Mouse (Mus musculus) hindbrain, embryonic 10.5 days (tissue): ENCODE data around the gene Tbx5. TPM values are rescaled to one million over a fixed set of nuclear protein-coding genes. Genes with fewer than 3 reads are reported as not detected.

Experiments
- DNase-seq: peaks from one replicate; pipeline ENCODE4 v3.0.0-alpha.2; 2017; ENCODE audit warnings: low spot score
- H3K27ac ChIP-seq: fragments of 300-500 bp; sonication (generic); 2 replicates; pipeline ENCODE4 v1.5.1; 2016; ENCODE audit warnings: mild to moderate bottlenecking, moderate library complexity
- H3K27me3 ChIP-seq: fragments of 300-500 bp; sonication (generic); 2 replicates; pipeline ENCODE4 v1.6.1; 2016; ENCODE audit warnings: mild to moderate bottlenecking; ENCODE audit not compliant: poor library complexity, insufficient read depth, severe bottlenecking
- H3K36me3 ChIP-seq: fragments of 300-500 bp; sonication (generic); 2 replicates; pipeline ENCODE4 v1.6.1; 2016; ENCODE audit warnings: mild to moderate bottlenecking, moderate library complexity
- H3K4me1 ChIP-seq: fragments of 300-500 bp; sonication (generic); replicated peaks from 2 replicates; pipeline ENCODE4 v1.6.1; 2016; ENCODE audit warnings: mild to moderate bottlenecking
- H3K4me3 ChIP-seq: fragments of 300-500 bp; sonication (generic); 2 replicates; pipeline ENCODE4 v1.5.1; 2016; ENCODE audit warnings: mild to moderate bottlenecking, moderate library complexity
- H3K9me3 ChIP-seq: fragments of 300-500 bp; sonication (generic); 2 replicates; pipeline ENCODE4 v1.6.1; 2016; ENCODE audit warnings: mild to moderate bottlenecking, moderate library complexity
- WGBS: fragments of 180-500 bp; shearing (Covaris S2); methylation state at CpG from one replicate; pipeline ENCODE4 v1.1.7; 2016; 5-methylcytosine and 5-hydroxymethylcytosine counted together
- polyA plus RNA-seq: library from polyadenylated mRNA; unstranded; fragments of >200 nt; fragmentation: Nextera tagmentation; extraction: Ambion mirVana; gene quantifications from 2 replicates; pipeline ENCODE4 v1.2.1, GENCODE M21; 2016

The Tbx5 gene
- polyA plus RNA-seq, 1 experiment from 2014 or later, result not detected

DNA sequence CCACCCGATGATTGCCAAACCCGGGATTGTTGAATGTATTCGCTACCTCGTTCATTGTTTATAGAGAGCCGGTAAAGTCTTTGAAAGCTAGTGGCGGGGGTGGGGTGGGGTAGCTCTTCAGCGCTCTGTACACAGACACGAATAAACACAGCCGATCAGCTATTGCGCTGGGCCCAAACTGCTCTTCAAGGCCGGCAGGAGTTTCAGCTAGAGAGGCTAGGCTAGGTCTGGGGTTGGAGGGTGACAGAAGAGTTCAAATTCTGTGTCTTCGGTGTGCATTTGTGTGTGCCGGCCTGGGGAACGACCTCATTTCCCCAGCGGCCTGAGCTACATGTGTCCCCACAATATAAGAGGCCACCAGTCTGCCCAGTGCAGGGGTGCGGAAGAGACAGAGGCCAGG, 6.7 kb downstream of the Tbx5 start:
- no peak overlapping the region for H3K27ac ChIP-seq
- under 1% methylated on average over 16 of the region's 16 CpGs for WGBS

DNA sequence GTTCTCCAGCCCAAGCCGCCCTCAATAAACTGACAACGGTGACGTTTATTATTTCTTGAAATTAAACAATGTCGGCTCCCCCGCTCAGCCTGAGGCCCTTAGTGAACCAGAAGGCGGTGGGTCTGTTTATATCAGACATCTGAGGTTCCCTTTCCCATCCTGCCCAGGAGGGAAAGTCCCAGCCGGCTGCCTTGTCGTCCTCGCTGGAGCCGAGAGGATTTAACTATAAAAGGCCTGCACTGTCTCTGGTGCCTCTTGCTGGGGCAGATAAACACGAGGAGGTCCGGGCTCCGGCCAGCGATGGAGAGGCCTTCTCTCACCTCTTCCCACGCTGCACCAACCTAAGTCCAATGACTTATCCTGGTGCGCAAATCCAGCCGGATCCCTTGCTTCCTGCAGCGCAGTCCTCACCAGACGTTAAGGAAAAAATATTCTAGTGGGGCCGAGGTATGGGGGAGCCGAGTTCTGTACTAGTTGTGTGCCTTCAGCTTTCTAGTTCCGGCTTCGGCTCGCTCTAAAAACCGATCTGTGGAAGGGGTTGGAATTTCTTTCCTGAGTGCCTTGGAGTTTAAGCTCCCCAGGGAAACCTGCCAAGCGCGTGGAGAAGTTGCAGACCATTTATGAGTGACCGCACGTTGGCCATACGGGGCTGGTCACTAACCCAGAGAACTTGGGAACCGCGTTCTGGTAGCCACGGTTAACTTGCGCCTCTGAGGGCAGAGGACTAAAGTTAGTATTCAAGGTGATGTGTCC, 7.3 kb downstream of the Tbx5 start:
- peak; percentile 48 for DNase-seq
- no peak overlapping the region for H3K27ac ChIP-seq
- peaks cover 100% of the 10 kb centered on the region for H3K27me3 ChIP-seq
- under 1% methylated on average over 34 of the region's 34 CpGs for WGBS
- H3K36me3 ChIP-seq, result no peaks in the 10 kb centered on the region
- no peaks in the 10 kb centered on the region for H3K9me3 ChIP-seq
- H3K4me1 ChIP-seq, result peaks cover 6% of the 10 kb centered on the region
- no peak overlapping the region for H3K4me3 ChIP-seq

More for the DNA sequence above, 6.7 kb downstream of the Tbx5 start:
- Histone ChIP-seq H3K9me3 (no peaks in the 10 kb centered on the region), H3K27me3 (peaks cover 100% of the 10 kb centered on the region), H3K4me3 (no peak overlapping the region), H3K36me3 (no peaks in the 10 kb centered on the region), H3K4me1 (0 out of 2 replicates have a peak, but pooled peaks cover 5% of the 10 kb centered on the region)
- DNase-seq, result no peak

DNA sequence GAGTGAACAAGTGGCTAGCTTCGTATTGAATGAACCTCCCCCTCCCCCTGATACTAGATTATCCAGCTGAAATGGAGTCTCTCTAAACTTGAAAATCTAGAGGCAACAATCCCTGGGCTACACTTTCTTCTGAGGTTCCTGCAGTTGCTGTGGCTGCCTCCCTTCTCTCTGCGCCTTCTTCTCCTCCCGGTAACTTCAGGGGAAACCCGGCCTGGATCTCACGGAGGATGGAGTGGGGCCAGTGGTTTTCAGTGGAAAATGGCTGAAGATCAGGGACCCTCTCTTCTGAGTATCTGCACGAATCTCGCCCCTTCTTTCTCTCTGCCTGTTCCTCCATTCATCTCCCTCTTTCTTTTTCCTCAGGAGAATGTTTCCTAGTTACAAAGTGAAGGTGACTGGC, 7.9 kb downstream of the Tbx5 start:
- H3K4me1 ChIP-seq, result peaks cover 7% of the 10 kb centered on the region

DNA sequence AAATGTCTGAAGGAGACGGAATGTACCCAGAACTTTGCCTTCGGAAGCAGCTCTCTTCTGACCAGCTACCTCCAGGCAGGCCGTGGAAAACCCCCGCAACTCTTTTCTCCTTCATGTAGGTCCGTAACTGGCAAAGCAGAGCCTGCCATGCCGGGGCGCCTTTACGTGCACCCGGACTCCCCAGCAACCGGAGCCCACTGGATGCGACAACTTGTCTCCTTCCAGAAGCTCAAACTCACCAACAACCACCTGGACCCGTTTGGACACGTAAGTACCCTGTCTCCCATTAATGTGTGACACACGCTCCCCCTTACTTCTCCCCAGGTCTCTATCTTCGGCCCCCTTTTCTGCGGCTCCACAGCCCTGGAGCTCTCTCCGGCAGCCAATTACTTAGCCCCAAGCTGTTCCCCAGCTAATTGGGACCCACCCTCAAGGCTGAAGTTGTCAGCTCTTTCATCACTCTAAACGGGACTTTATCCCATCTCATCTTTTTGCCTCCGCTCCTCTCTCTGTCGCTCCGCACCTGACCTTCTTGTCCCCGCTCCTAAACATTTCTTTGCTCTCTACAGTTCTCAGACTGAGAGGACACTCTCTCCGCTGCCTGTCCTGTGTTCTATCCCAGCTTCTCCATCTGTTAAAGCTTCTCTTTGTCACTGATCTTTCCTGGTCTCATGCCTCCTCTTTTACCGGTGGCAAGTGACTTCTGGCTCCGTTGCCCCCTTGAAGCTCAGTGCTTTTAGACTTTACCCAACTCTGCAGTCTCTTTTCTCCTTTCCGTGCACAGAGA, 9.4 kb downstream of the Tbx5 start:
- Histone ChIP-seq H3K36me3 (no peaks in the 10 kb centered on the region), H3K27me3 (peaks cover 100% of the 10 kb centered on the region), H3K27ac (no peak overlapping the region), H3K4me3 (no peak overlapping the region), H3K4me1 (peaks cover 9% of the 10 kb centered on the region), H3K9me3 (no peaks in the 10 kb centered on the region)
- peak; percentile 40 for DNase-seq
- WGBS, result under 1% methylated on average over 26 of the region's 26 CpGs

More for the DNA sequence above, 7.9 kb downstream of the Tbx5 start:
- Histone ChIP-seq H3K36me3 (no peaks in the 10 kb centered on the region), H3K9me3 (no peaks in the 10 kb centered on the region), H3K27ac (no peak overlapping the region), H3K4me3 (no peak overlapping the region), H3K27me3 (peaks cover 100% of the 10 kb centered on the region)
- DNase-seq, result peak; percentile 65
- 0% methylated on average over 7 of the region's 7 CpGs for WGBS

DNA sequence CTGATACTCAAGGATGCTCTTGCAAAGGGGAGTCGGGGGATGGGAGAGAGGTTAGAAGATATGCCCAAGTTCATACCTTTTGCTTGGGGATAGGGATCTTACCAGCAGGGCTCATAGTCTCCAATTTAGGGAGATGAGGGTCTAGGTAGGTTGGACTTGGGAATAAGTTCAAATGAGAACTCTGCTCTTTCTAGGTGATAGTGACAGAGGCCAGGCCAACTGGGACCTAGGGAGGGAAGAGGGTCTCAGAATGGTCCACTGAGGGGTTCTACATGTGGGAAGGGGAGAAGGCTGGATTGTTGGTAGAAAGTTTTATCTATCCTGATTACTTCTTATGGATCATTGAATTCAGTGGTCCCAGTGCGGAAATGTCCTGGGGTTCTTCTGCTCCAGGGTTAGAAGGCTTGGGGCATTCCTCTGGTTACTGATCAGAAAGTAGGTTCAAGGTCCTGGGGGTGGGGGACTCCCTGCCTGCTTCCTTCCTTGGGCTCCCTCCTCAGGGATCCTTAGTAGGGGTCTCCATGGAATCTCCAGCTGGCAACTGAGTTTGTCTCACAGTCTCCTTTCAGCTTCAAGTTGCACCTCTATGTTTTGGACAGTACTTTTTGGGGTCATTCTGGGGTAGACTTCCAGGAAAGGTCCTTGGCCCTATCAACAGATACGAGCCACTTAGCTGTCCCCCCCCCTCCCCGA, 10.4 kb downstream of the Tbx5 start:
- no peaks in the 10 kb centered on the region for H3K9me3 ChIP-seq
- H3K27ac ChIP-seq, result no peak overlapping the region
- peaks cover 100% of the 10 kb centered on the region for H3K27me3 ChIP-seq
- 7% methylated on average over 4 of the region's 4 CpGs for WGBS
- H3K4me1 ChIP-seq, result peaks cover 9% of the 10 kb centered on the region
- no peaks in the 10 kb centered on the region for H3K36me3 ChIP-seq
- H3K4me3 ChIP-seq, result no peak overlapping the region
- DNase-seq, result no peak

DNA sequence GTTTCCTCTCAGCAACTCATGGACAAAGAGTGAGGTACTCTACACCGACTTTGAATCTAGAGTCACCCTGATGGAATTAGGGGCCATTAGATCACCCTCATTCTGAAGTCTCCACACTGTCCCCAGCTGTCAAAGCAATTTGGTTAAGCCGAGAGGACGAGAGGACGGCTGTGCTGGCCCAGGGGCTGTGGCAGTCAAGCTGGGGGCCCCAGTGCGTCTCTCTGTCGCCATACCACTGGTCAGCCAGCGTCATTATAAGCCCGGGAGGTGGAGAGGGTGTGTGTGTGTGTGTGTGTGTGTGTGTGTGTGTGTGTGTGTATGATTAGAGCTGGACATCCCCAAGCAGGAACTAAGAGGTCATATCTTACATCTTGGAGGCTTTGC, 10.9 kb downstream of the Tbx5 start:
- peak; percentile 15 for DNase-seq
- Histone ChIP-seq H3K27ac (no peak overlapping the region), H3K36me3 (no peaks in the 10 kb centered on the region), H3K9me3 (no peaks in the 10 kb centered on the region), H3K4me3 (no peak overlapping the region), H3K4me1 (peaks cover 9% of the 10 kb centered on the region), H3K27me3 (peaks cover 99% of the 10 kb centered on the region)
- 0% methylated on average over 8 of the region's 8 CpGs for WGBS

DNA sequence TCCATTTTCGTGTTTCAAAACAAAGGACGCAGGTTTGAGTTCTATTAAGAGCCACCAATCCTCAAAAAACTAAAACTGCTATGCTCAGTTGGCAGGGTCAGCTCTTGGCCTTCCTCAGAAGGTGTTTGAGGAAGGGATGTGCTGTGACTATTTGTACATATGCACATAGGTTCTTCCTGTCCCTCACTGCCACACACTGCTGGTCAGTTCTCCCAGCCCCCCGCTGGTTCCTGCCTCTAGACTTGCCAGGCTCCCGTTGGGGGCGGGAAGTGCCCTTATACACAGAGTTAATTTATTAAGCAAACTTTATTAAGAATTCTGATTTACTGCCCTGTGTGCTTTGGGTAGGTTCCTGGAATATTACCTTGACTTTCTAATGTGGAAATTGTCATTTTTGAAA, 11.9 kb downstream of the Tbx5 start:
- peak; percentile 15 for DNase-seq
- 2% methylated on average over 5 of the region's 5 CpGs for WGBS
- no peaks in the 10 kb centered on the region for H3K36me3 ChIP-seq
- H3K9me3 ChIP-seq, result no peaks in the 10 kb centered on the region
- H3K4me3 ChIP-seq, result no peak overlapping the region
- H3K4me1 ChIP-seq, result peaks cover 9% of the 10 kb centered on the region
- peaks cover 97% of the 10 kb centered on the region for H3K27me3 ChIP-seq
- H3K27ac ChIP-seq, result no peak overlapping the region

DNA sequence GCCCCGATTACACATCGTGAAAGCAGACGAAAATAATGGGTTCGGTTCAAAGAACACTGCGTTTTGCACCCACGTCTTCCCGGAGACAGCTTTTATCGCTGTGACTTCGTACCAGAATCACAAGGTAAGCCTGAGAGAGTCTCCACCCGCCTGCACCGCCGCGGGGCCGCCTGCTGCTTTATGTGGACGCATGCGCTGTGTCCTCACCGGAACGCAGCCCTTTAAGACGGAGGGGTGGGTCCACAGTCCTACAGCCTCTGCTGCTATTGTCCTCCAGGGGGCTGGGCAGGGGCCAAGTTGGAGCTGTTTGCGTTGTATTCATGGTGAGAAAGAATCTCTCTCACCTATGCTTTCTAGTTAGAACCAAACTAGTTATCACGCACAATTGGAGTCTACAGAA, 12.5 kb downstream of the Tbx5 start:
- under 1% methylated on average over 21 of the region's 21 CpGs for WGBS
- peak; percentile 65 for DNase-seq
- peaks cover 90% of the 10 kb centered on the region for H3K27me3 ChIP-seq
- H3K9me3 ChIP-seq, result no peaks in the 10 kb centered on the region
- no peaks in the 10 kb centered on the region for H3K36me3 ChIP-seq
- H3K4me1 ChIP-seq, result peaks cover 9% of the 10 kb centered on the region
- H3K27ac ChIP-seq, result no peak overlapping the region
- H3K4me3 ChIP-seq, result peak overlapping the region; percentile 30

DNA sequence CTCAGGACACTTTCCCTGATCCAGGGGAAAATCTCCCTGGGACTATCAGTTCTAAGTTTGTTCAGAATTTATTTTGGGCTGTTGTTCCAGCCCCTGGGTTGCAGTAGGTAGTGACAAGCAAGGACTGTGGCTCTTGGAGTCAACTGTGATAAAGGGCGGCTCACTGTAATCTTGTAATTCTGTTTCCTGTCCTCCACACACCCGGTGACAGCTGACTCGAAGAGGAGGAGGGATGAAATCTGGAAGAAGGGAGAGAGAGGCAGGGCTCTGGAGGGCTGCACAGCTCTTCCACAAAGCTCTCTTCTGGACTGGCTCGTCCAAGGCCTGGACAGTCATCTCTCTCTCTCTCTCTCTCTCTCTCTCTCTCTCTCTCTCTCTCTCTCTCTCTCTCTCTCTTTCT, 24.6 kb downstream of the Tbx5 start:
- H3K9me3 ChIP-seq, result no peaks in the 10 kb centered on the region
- DNase-seq, result no peak
- H3K27me3 ChIP-seq, result peaks cover 28% of the 10 kb centered on the region
- no peak overlapping the region for H3K27ac ChIP-seq
- H3K36me3 ChIP-seq, result no peaks in the 10 kb centered on the region
- H3K4me3 ChIP-seq, result no peak overlapping the region
- no peaks in the 10 kb centered on the region for H3K4me1 ChIP-seq
- 61% methylated on average over 4 of the region's 4 CpGs for WGBS

DNA sequence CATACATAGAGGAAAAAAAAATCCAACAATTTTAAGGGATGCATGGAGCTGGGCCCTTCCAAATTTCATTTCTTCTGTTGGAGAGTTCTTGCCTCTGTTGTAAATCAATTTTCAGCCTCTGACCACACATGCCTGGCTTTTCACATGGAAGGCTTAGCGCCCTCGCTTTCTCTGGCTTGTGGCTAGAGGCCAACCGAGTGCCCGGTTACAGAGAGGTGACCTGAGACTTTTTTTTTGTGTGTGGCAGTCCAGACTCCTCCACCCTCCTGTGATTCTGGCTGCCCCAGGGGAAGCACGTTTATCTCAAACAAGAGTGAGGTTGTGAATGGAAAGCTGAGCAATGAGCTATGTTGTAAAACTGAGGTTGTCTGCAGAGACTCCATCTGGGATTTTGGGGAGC, 28.8 kb downstream of the Tbx5 start:
- Histone ChIP-seq H3K27me3 (peaks cover 34% of the 10 kb centered on the region; the same call in 1 of the 2 replicates), H3K36me3 (no peaks in the 10 kb centered on the region), H3K27ac (no peak overlapping the region), H3K4me3 (no peak overlapping the region), H3K9me3 (no peaks in the 10 kb centered on the region), H3K4me1 (peaks cover 2% of the 10 kb centered on the region)
- DNase-seq, result no peak
- 69% methylated on average over 5 of the region's 5 CpGs for WGBS

DNA sequence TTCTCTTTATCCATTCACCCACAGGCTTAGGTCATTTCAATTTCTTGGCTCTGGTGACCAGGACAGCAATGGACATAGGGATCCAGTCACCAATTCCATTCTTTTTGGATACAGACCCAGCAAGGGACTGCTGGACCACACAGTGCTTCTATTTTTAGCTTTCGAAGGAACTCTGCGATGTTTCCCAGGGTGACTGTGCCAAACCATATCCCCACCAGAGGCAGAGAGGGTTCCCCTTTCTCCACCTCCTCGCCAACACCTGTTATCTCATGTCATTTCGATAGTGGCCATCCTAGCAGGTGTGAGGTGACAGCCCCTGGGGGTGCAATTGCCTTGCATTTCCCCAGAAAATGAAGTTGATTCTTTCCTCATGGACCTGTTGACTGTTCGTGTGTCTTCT, 30.0 kb downstream of the Tbx5 start:
- H3K4me1 ChIP-seq, result peaks cover 12% of the 10 kb centered on the region
- H3K4me3 ChIP-seq, result no peak overlapping the region
- H3K27ac ChIP-seq, result no peak overlapping the region
- 83% methylated on average over 5 of the region's 5 CpGs for WGBS
- peaks cover 41% of the 10 kb centered on the region for H3K27me3 ChIP-seq
- H3K9me3 ChIP-seq, result no peaks in the 10 kb centered on the region
- DNase-seq, result no peak
- H3K36me3 ChIP-seq, result no peaks in the 10 kb centered on the region

DNA sequence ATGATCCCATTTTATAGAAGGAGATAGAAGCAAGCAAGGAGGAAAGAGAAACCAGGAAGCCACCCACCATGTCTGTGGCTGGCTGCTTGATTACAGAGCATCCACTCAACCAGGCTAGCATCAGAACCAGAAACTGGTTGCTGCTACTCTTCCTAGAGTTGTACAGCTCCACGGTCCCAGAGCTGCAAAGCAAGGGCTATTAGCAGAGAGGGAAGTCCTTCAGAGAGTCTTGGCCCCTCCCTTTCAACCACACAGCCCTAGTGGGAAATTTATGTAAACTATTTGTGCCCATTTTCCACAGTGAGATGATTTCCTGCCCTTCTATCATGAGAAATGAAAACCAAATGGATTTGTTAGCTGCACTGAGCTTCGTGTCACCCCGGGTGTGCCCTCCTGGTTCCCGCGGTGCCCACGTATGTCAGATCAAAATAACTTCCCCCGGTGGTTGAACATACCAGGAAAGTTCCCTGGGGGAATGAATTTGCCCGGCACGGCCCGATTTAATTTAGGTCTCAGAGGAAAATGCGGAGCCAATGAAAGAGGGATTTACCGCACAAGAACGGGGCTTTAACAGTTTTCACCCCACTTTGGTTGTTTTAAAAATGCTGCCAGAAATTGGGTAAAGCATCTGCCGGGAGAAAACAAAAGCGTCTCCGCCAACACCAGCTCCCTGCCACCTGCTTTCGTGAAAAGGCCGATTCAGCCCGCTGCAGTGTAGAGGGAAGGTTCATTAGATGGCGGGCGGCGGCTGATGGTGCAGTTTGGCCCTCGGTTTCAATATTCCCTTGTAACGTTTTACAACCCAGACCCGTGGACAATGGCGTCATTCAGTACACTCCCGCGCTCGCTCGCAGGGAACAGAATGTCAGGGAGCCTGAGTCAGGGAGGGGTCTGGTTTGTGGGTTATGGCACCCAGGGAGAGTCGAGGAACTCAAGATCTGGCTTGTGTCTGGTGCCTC, 34.1 kb downstream of the Tbx5 start:
- Histone ChIP-seq H3K27me3 (peaks cover 39% of the 10 kb centered on the region), H3K27ac (peak overlapping the region; percentile 72), H3K4me3 (peak overlapping the region; percentile 43), H3K4me1 (peaks cover 12% of the 10 kb centered on the region), H3K36me3 (no peaks in the 10 kb centered on the region), H3K9me3 (no peaks in the 10 kb centered on the region)
- 24% methylated on average over 31 of the region's 31 CpGs for WGBS
- DNase-seq, result peak; percentile 28
